13 mouse cellular contexts compared by ENCODE assay signal in the genomic region with DNA sequence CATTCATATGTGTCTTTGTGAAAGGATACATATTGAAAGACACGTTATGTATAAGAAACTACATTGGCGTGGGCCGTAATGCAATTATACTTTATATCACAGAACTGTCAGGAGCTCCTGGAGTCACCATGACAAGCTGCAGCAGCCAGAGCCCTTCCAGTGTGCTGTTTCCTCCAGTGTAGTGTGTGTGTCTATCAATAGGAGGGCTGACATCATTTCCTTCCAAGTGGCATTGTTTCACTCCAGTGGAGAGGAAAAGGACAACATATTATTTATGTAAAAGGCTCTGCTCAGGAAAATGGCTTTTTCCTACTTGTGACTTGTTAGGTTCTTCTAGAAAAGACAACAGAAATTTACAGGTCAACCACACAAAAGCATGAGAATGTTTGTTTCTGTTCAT.
DNase-seq lines count a peak whose midpoint lies in the region; ATAC-seq and TF ChIP-seq lines count a peak whose summit lies in the region.
"Had no signal": no experiment of that assay in that cellular context is flagged by ENCODE, and none has a peak within 500 bp of the region (broad histone marks: within the 10 kb centered on the region; RNA-seq: fewer than 3 reads in every experiment).

No protein-coding gene starts in this region.

- 0 out of 2 replicates have a peak, but pooled peaks have one; percentile 33 for ATAC-seq in forebrain, embryonic 12.5 days (ENCODE audit: low FRiP score)
- ATAC-seq in forebrain, embryonic 16.5 days, result no peak
- ATAC-seq in stomach, embryonic 15.5 days (ENCODE audit: insufficient read depth, low FRiP score, low read depth), result no peak
- ATAC-seq in stomach, postnatal 0 days (ENCODE audit: low FRiP score, low TSS enrichment), result no peak
- no peak for ATAC-seq in monocyte, adult 5-6 weeks (replicated peaks; ENCODE audit: insufficient number of reproducible peaks, low FRiP score, low TSS enrichment, poor library complexity, severe bottlenecking)

- peaks cover 6% of the 10 kb centered on the region; the same call in 1 of the 2 replicates for H3K4me1 ChIP-seq in forebrain, embryonic 12.5 days
- H3K4me1 ChIP-seq in forebrain, embryonic 16.5 days (replicated peaks; ENCODE audit: control insufficient read depth, insufficient read depth, low read length), result peaks cover 5% of the 10 kb centered on the region
- no peaks in the 10 kb centered on the region for H3K4me1 ChIP-seq in stomach, embryonic 15.5 days
- H3K4me1 ChIP-seq in stomach, postnatal 0 days (replicated peaks; ENCODE audit: control insufficient read depth, insufficient read depth), result no peaks in the 10 kb centered on the region
- H3K4me1 ChIP-seq: liver, embryonic 13.5 days had no signal

- H3K4me2 ChIP-seq in forebrain, embryonic 12.5 days, result no peak overlapping the region
- H3K4me2 ChIP-seq in forebrain, embryonic 16.5 days (ENCODE audit: low read length), result no peak overlapping the region
- H3K4me2 ChIP-seq in stomach, embryonic 15.5 days, result no peak overlapping the region
- no peak overlapping the region for H3K4me2 ChIP-seq in stomach, postnatal 0 days (replicated peaks; ENCODE audit: low read depth)
- H3K4me2 ChIP-seq: hindbrain, embryonic 14.5 days; liver, embryonic 13.5 days had no signal

- no peak for TF ChIP-seq EP300 in stomach, postnatal 0 days (optimal IDR thresholded peaks at IDR 0.05)

- DNase-seq in stomach, postnatal 0 days (ENCODE audit: low spot score), result no peak
- peak; percentile 44 for DNase-seq in kidney, postnatal 14 days
- no peak for DNase-seq in neural tube, embryonic 10.5 days (ENCODE audit: extremely low spot score, low spot score)
- DNase-seq in cerebellum, adult 9-10 months, result no peak
- DNase-seq: adrenal gland, postnatal 25 days; cerebellum, postnatal 10 days; liver, embryonic 13.5 days had no signal

- no peaks in the 10 kb centered on the region for H3K27me3 ChIP-seq in forebrain, embryonic 12.5 days
- no peaks in the 10 kb centered on the region for H3K27me3 ChIP-seq in forebrain, embryonic 16.5 days (replicated peaks; ENCODE audit: control insufficient read depth, insufficient read depth, low read length)
- no peaks in the 10 kb centered on the region for H3K27me3 ChIP-seq in stomach, embryonic 15.5 days (replicated peaks)
- H3K27me3 ChIP-seq in stomach, postnatal 0 days (ENCODE audit: control insufficient read depth, insufficient read depth, low read length), result no peaks in the 10 kb centered on the region
- H3K27me3 ChIP-seq: liver, embryonic 13.5 days had no signal

- no peak overlapping the region for H3K4me3 ChIP-seq in forebrain, embryonic 12.5 days (replicated peaks)
- H3K4me3 ChIP-seq in forebrain, embryonic 16.5 days (replicated peaks; ENCODE audit: low read length), result no peak overlapping the region
- H3K4me3 ChIP-seq in stomach, embryonic 15.5 days (replicated peaks), result no peak overlapping the region
- H3K4me3 ChIP-seq in stomach, postnatal 0 days (ENCODE audit: low read depth, low read length), result no peak overlapping the region
- H3K4me3 ChIP-seq: liver, embryonic 13.5 days; myocyte had no signal

- H3K9me3 ChIP-seq in forebrain, embryonic 12.5 days, result no peaks in the 10 kb centered on the region
- no peaks in the 10 kb centered on the region for H3K9me3 ChIP-seq in forebrain, embryonic 16.5 days (ENCODE audit: control insufficient read depth, low read length)
- no peaks in the 10 kb centered on the region for H3K9me3 ChIP-seq in stomach, embryonic 15.5 days
- H3K9me3 ChIP-seq in stomach, postnatal 0 days (ENCODE audit: control insufficient read depth, low read length), result no peaks in the 10 kb centered on the region
- H3K9me3 ChIP-seq: liver, embryonic 13.5 days had no signal

- no peak overlapping the region for H3K9ac ChIP-seq in forebrain, embryonic 12.5 days
- no peak overlapping the region for H3K9ac ChIP-seq in forebrain, embryonic 16.5 days (replicated peaks; ENCODE audit: low read depth, low read length)
- no peak overlapping the region for H3K9ac ChIP-seq in stomach, embryonic 15.5 days
- H3K9ac ChIP-seq in stomach, postnatal 0 days (ENCODE audit: low read length), result no peak overlapping the region
- H3K9ac ChIP-seq: hindbrain, embryonic 14.5 days; liver, embryonic 13.5 days had no signal

- H3K27ac ChIP-seq in forebrain, embryonic 12.5 days, result no peak overlapping the region
- H3K27ac ChIP-seq in forebrain, embryonic 16.5 days (ENCODE audit: low read length), result no peak overlapping the region
- H3K27ac ChIP-seq in stomach, embryonic 15.5 days, result peak overlapping the region; percentile 27; the same call in 1 of the 2 replicates
- H3K27ac ChIP-seq in stomach, postnatal 0 days (replicated peaks), result no peak overlapping the region
- H3K27ac ChIP-seq: hindbrain, embryonic 14.5 days; liver, embryonic 13.5 days had no signal

- no peaks in the 10 kb centered on the region for H3K36me3 ChIP-seq in forebrain, embryonic 12.5 days (replicated peaks)
- no peaks in the 10 kb centered on the region for H3K36me3 ChIP-seq in forebrain, embryonic 16.5 days (ENCODE audit: control insufficient read depth, insufficient read depth)
- H3K36me3 ChIP-seq in stomach, embryonic 15.5 days, result no peaks in the 10 kb centered on the region
- H3K36me3 ChIP-seq in stomach, postnatal 0 days (ENCODE audit: control insufficient read depth, insufficient read depth, low read length), result no peaks in the 10 kb centered on the region
- H3K36me3 ChIP-seq: liver, embryonic 13.5 days had no signal

- WGBS in forebrain, embryonic 12.5 days, result 44% methylated on average over 3 of the region's 3 CpGs
- 34% methylated on average over 3 of the region's 3 CpGs for WGBS in forebrain, embryonic 16.5 days
- WGBS in stomach, embryonic 15.5 days, result 47% methylated on average over 3 of the region's 3 CpGs
- 54% methylated on average over 3 of the region's 3 CpGs for WGBS in stomach, postnatal 0 days

- no peak for TF ChIP-seq CTCF in stomach, postnatal 0 days (IDR thresholded peaks at IDR 0.05; ENCODE audit: low read depth)
